Mouse (Mus musculus): ENCODE measurements around the gene Morc1. TPM values are rescaled to one million over a fixed set of nuclear protein-coding genes. Genes with fewer than 3 reads are reported as not detected.

Morc1 gene
- polyA plus RNA-seq, 1 experiment from 2014 or later: not detected

GRCm38 (mm10) chr16:48626186-48626585 is 195.1 kb downstream of the Morc1 start:
- DNase-seq (ENCODE audit: low spot score) (no peak), ATAC-seq (ENCODE audit: insufficient number of reproducible peaks, low FRiP score, low TSS enrichment, low read depth) (no peak)
- Histone ChIP-seq H3K36me3 (ENCODE audit: control insufficient read depth, insufficient read depth, low read length) (no peaks in the 10 kb centered on the region), H3K4me1 (ENCODE audit: control insufficient read depth, insufficient read depth, low read length) (no peaks in the 10 kb centered on the region), H3K27ac (replicated peaks; ENCODE audit: low read depth, low read length) (no peak overlapping the region), H3K27me3 (ENCODE audit: control insufficient read depth, insufficient read depth, low read length) (no peaks in the 10 kb centered on the region), H3K4me3 (ENCODE audit: low read depth, low read length) (no peak overlapping the region), H3K4me2 (ENCODE audit: low read depth, severe bottlenecking) (no peak overlapping the region), H3K9ac (ENCODE audit: low read length) (no peak overlapping the region), H3K9me3 (ENCODE audit: control insufficient read depth, low read length) (no peaks in the 10 kb centered on the region)
- WGBS: 88% methylated on average over 3 of the region's 3 CpGs

GRCm38 (mm10) chr16:48627296-48627695 is 196.3 kb downstream of the Morc1 start:
- ATAC-seq (ENCODE audit: insufficient number of reproducible peaks, low FRiP score, low TSS enrichment, low read depth): no peak

GRCm38 (mm10) chr16:48629710-48630109 is 198.7 kb downstream of the Morc1 start:
- Histone ChIP-seq H3K9me3 (ENCODE audit: control insufficient read depth, low read length) (no peaks in the 10 kb centered on the region), H3K4me1 (ENCODE audit: control insufficient read depth, insufficient read depth, low read length) (no peaks in the 10 kb centered on the region), H3K27me3 (ENCODE audit: control insufficient read depth, insufficient read depth, low read length) (no peaks in the 10 kb centered on the region), H3K4me3 (ENCODE audit: low read depth, low read length) (no peak overlapping the region), H3K9ac (ENCODE audit: low read length) (no peak overlapping the region), H3K27ac (replicated peaks; ENCODE audit: low read depth, low read length) (no peak overlapping the region), H3K36me3 (ENCODE audit: control insufficient read depth, insufficient read depth, low read length) (no peaks in the 10 kb centered on the region), H3K4me2 (ENCODE audit: low read depth, severe bottlenecking) (no peak overlapping the region)
- WGBS: 64% methylated on average over 5 of the region's 5 CpGs
- ATAC-seq (ENCODE audit: insufficient number of reproducible peaks, low FRiP score, low TSS enrichment, low read depth) (no peak), DNase-seq (ENCODE audit: low spot score) (no peak)

More at GRCm38 (mm10) chr16:48627296-48627695, 196.3 kb downstream of the Morc1 start:
- no peak overlapping the region for H3K4me2 ChIP-seq (ENCODE audit: low read depth, severe bottlenecking)
- no peaks in the 10 kb centered on the region for H3K4me1 ChIP-seq (ENCODE audit: control insufficient read depth, insufficient read depth, low read length)
- H3K4me3 ChIP-seq (ENCODE audit: low read depth, low read length): no peak overlapping the region
- H3K9me3 ChIP-seq (ENCODE audit: control insufficient read depth, low read length): no peaks in the 10 kb centered on the region
- H3K36me3 ChIP-seq (ENCODE audit: control insufficient read depth, insufficient read depth, low read length): no peaks in the 10 kb centered on the region
- H3K27ac ChIP-seq (replicated peaks; ENCODE audit: low read depth, low read length): no peak overlapping the region
- no peak for DNase-seq (ENCODE audit: low spot score)
- H3K9ac ChIP-seq (ENCODE audit: low read length): no peak overlapping the region
- no peaks in the 10 kb centered on the region for H3K27me3 ChIP-seq (ENCODE audit: control insufficient read depth, insufficient read depth, low read length)
- 82% methylated on average over 3 of the region's 3 CpGs for WGBS

DNA sequence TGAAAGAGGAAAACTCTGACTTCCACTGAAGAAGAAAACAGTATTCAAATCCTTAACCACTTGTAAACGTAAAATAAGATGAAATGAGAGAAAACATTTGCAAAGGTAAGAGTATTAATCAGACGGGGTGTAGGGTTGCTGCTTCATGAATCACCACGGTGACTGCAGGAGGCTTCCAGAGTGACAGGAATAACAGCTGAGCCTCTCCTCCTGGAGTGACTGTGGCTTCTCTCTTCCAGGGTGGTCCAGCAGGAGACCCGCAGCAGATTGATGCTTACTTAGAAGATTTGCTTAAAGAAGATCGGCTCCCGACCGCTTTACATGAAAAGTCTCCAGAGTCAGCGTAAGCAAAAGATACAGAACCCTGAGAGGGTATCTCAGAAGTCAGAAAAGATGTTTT is 199.4 kb downstream of the Morc1 start:
- H3K27me3 ChIP-seq (ENCODE audit: control insufficient read depth, insufficient read depth, low read length): no peaks in the 10 kb centered on the region
- H3K4me1 ChIP-seq (ENCODE audit: control insufficient read depth, insufficient read depth, low read length): no peaks in the 10 kb centered on the region
- ATAC-seq (ENCODE audit: insufficient number of reproducible peaks, low FRiP score, low TSS enrichment, low read depth): no peak
- H3K9me3 ChIP-seq (ENCODE audit: control insufficient read depth, low read length): no peaks in the 10 kb centered on the region
- no peak overlapping the region for H3K9ac ChIP-seq (ENCODE audit: low read length)
- H3K4me3 ChIP-seq (ENCODE audit: low read depth, low read length): no peak overlapping the region
- DNase-seq (ENCODE audit: low spot score): no peak
- H3K27ac ChIP-seq (replicated peaks; ENCODE audit: low read depth, low read length): no peak overlapping the region
- 34% methylated on average over 8 of the region's 8 CpGs for WGBS
- H3K4me2 ChIP-seq (ENCODE audit: low read depth, severe bottlenecking): no peak overlapping the region
- no peaks in the 10 kb centered on the region for H3K36me3 ChIP-seq (ENCODE audit: control insufficient read depth, insufficient read depth, low read length)

DNA sequence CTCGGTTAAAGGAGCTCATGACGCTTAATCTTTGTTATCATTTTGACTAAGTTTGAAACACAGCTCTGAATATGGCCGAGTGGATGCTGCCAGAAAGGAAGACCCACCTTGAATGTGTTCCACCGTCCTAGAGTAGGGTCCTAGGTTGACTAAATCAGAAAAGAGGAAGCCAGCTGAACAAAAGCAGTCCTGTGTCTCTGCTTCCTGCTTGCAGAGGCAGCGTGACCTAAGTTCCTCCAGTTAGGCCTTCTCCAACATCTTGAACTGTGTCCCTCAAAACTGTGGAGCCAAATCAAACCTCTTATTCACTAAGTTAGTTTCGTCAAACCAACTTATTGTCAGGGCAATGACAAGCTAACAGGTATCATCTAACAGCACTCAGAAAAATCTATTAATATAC is 201.3 kb downstream of the Morc1 start:
- DNase-seq (ENCODE audit: low spot score) (no peak), ATAC-seq (ENCODE audit: insufficient number of reproducible peaks, low FRiP score, low TSS enrichment, low read depth) (no peak)
- H3K4me3 ChIP-seq (ENCODE audit: low read depth, low read length): no peak overlapping the region
- no peaks in the 10 kb centered on the region for H3K27me3 ChIP-seq (ENCODE audit: control insufficient read depth, insufficient read depth, low read length)
- H3K36me3 ChIP-seq (ENCODE audit: control insufficient read depth, insufficient read depth, low read length): no peaks in the 10 kb centered on the region
- H3K4me2 ChIP-seq (ENCODE audit: low read depth, severe bottlenecking): no peak overlapping the region
- H3K27ac ChIP-seq (replicated peaks; ENCODE audit: low read depth, low read length): no peak overlapping the region
- no peak overlapping the region for H3K9ac ChIP-seq (ENCODE audit: low read length)
- WGBS: 90% methylated on average over 6 of the region's 6 CpGs
- H3K4me1 ChIP-seq (ENCODE audit: control insufficient read depth, insufficient read depth, low read length): no peaks in the 10 kb centered on the region
- H3K9me3 ChIP-seq (ENCODE audit: control insufficient read depth, low read length): no peaks in the 10 kb centered on the region

- DNase-seq (ENCODE audit: low spot score) (no peak), ATAC-seq (ENCODE audit: insufficient number of reproducible peaks, low FRiP score, low TSS enrichment, low read depth) (no peak)
- no peak overlapping the region for H3K4me2 ChIP-seq (ENCODE audit: low read depth, severe bottlenecking)
- H3K27ac ChIP-seq (replicated peaks; ENCODE audit: low read depth, low read length): no peak overlapping the region
- no peaks in the 10 kb centered on the region for H3K27me3 ChIP-seq (ENCODE audit: control insufficient read depth, insufficient read depth, low read length)
- no peak overlapping the region for H3K9ac ChIP-seq (ENCODE audit: low read length)
- H3K9me3 ChIP-seq (ENCODE audit: control insufficient read depth, low read length): no peaks in the 10 kb centered on the region
- H3K4me1 ChIP-seq (ENCODE audit: control insufficient read depth, insufficient read depth, low read length): no peaks in the 10 kb centered on the region
- no peaks in the 10 kb centered on the region for H3K36me3 ChIP-seq (ENCODE audit: control insufficient read depth, insufficient read depth, low read length)
- WGBS: 84% methylated on average over 2 of the region's 2 CpGs
- no peak overlapping the region for H3K4me3 ChIP-seq (ENCODE audit: low read depth, low read length)
Observed at GRCm38 (mm10) chr16:48646246-48646645, 215.2 kb downstream of the Morc1 start.

- 66% methylated on average over 5 of the region's 5 CpGs for WGBS
Observed at GRCm38 (mm10) chr16:48671696-48672095, 240.7 kb downstream of the Morc1 start.

DNA sequence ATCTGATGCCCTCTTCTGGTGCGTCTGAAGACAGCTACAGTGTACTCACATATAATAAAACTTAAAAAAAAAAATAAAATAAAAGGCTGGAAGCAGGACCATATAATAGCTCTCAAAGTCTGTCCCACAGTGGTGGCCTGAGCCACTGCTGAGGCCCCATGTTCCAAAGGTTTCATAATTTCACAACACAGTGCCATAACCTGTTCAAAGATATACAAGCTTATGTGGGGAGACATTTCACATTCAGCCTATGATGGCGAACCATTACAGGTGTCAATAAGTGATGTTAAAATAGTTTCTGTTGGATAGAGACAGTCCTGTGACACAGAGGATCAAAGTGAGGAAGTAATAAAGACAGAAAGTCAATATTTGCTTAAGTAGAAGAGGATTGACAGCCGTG is 241.6 kb downstream of the Morc1 start:
- ATAC-seq (ENCODE audit: insufficient number of reproducible peaks, low FRiP score, low TSS enrichment, low read depth) (no peak), DNase-seq (ENCODE audit: low spot score) (no peak)
- H3K4me2 ChIP-seq (ENCODE audit: low read depth, severe bottlenecking): no peak overlapping the region
- no peak overlapping the region for H3K9ac ChIP-seq (ENCODE audit: low read length)
- no peaks in the 10 kb centered on the region for H3K27me3 ChIP-seq (ENCODE audit: control insufficient read depth, insufficient read depth, low read length)
- 83% methylated on average over 3 of the region's 3 CpGs for WGBS
- H3K4me3 ChIP-seq (ENCODE audit: low read depth, low read length): no peak overlapping the region
- no peak overlapping the region for H3K27ac ChIP-seq (replicated peaks; ENCODE audit: low read depth, low read length)
- H3K9me3 ChIP-seq (ENCODE audit: control insufficient read depth, low read length): no peaks in the 10 kb centered on the region
- no peaks in the 10 kb centered on the region for H3K4me1 ChIP-seq (ENCODE audit: control insufficient read depth, insufficient read depth, low read length)
- H3K36me3 ChIP-seq (ENCODE audit: control insufficient read depth, insufficient read depth, low read length): no peaks in the 10 kb centered on the region

More at GRCm38 (mm10) chr16:48671696-48672095, 240.7 kb downstream of the Morc1 start:
- Histone ChIP-seq H3K4me2 (ENCODE audit: low read depth, severe bottlenecking) (no peak overlapping the region), H3K27me3 (ENCODE audit: control insufficient read depth, insufficient read depth, low read length) (no peaks in the 10 kb centered on the region), H3K9me3 (ENCODE audit: control insufficient read depth, low read length) (no peaks in the 10 kb centered on the region), H3K9ac (ENCODE audit: low read length) (no peak overlapping the region), H3K36me3 (ENCODE audit: control insufficient read depth, insufficient read depth, low read length) (no peaks in the 10 kb centered on the region), H3K4me3 (ENCODE audit: low read depth, low read length) (no peak overlapping the region), H3K27ac (replicated peaks; ENCODE audit: low read depth, low read length) (no peak overlapping the region), H3K4me1 (ENCODE audit: control insufficient read depth, insufficient read depth, low read length) (no peaks in the 10 kb centered on the region)
- peak; percentile 22 for DNase-seq (ENCODE audit: low spot score)
- no peak for ATAC-seq (ENCODE audit: insufficient number of reproducible peaks, low FRiP score, low TSS enrichment, low read depth)

DNA sequence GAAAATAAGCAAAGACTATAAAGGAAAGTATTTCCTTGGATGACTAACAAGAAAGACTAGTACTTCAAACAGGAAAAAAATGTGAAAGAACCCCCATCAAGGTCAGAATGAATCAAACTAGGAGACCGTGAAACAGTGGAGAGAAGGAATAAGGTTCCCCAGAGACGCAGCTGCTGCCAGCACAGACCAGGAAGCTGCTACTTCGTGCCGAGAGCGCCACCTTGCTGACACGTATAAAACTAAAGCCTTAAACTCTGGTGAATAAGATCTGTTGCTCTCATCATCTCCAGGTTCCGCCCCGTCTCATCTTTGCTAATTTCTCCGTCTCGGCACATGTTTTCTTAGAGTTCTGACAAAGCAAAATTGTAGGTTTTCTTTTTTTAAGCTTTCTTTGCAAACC is 244.6 kb downstream of the Morc1 start:
- Histone ChIP-seq H3K9ac (ENCODE audit: low read length) (no peak overlapping the region), H3K9me3 (ENCODE audit: control insufficient read depth, low read length) (no peaks in the 10 kb centered on the region), H3K4me2 (ENCODE audit: low read depth, severe bottlenecking) (no peak overlapping the region), H3K27ac (replicated peaks; ENCODE audit: low read depth, low read length) (no peak overlapping the region), H3K4me3 (ENCODE audit: low read depth, low read length) (no peak overlapping the region), H3K27me3 (ENCODE audit: control insufficient read depth, insufficient read depth, low read length) (no peaks in the 10 kb centered on the region), H3K4me1 (ENCODE audit: control insufficient read depth, insufficient read depth, low read length) (no peaks in the 10 kb centered on the region), H3K36me3 (ENCODE audit: control insufficient read depth, insufficient read depth, low read length) (no peaks in the 10 kb centered on the region)
- peak; percentile 87 for DNase-seq (ENCODE audit: low spot score)
- 19% methylated on average over 10 of the region's 10 CpGs for WGBS
- peak; percentile 73; the same call in 1 of the 2 replicates for ATAC-seq (ENCODE audit: insufficient number of reproducible peaks, low FRiP score, low TSS enrichment, low read depth)

Data from limb, embryonic 11.5 days (tissue).